Mouse (Mus musculus): ENCODE measurements at regions not wholly inside any gene's neighbourhood (a gene's known extent, or its start where the extent isn't known, plus 50 kb on each side); places are given as distances from the start of the nearest gene placed in this dataset.

GRCm38 (mm10) chr7:68911989-68912655, 163.1 kb upstream of the Arrdc4 start:
- no peak for TF ChIP-seq GATA1 (IDR thresholded peaks at IDR 0.05; ENCODE audit: low read depth, low read length)
- no peak for TF ChIP-seq CTCF (IDR thresholded peaks at IDR 0.05 in 2 of 3, conservative IDR thresholded peaks at IDR 0.05 in 1 of 3; ENCODE audit: control insufficient read depth in 1 of 3, insufficient read depth in 1 of 3, low read depth in 2 of 3, low read length in 3 of 3, poor library complexity in 1 of 3, severe bottlenecking in 1 of 3)
- TF ChIP-seq ZNF384 (IDR thresholded peaks at IDR 0.05; ENCODE audit: low read depth, low read length): no peak
- no peak for TF ChIP-seq HCFC1 (IDR thresholded peaks at IDR 0.05; ENCODE audit: low read depth, low read length)
- TF ChIP-seq EP300 (IDR thresholded peaks at IDR 0.05; ENCODE audit: low read depth in 1 of 2, low read length in 2 of 2): no peak
- no peak for TF ChIP-seq POLR2A (IDR thresholded peaks at IDR 0.05; ENCODE audit: control insufficient read depth in 1 of 2, insufficient read depth in 1 of 2, low read depth in 1 of 2, low read length in 2 of 2, poor library complexity in 1 of 2)
- no peak for TF ChIP-seq KAT2A (conservative IDR thresholded peaks at IDR 0.05; ENCODE audit: low read depth, low read length)
- no peak for TF ChIP-seq POLR2AphosphoS5 (IDR thresholded peaks at IDR 0.05; ENCODE audit: borderline replicate concordance, low read depth, low read length)
- TF ChIP-seq TBP (IDR thresholded peaks at IDR 0.05; ENCODE audit: low read depth, low read length): no peak
- no peak for TF ChIP-seq USF2 (IDR thresholded peaks at IDR 0.05; ENCODE audit: borderline replicate concordance in 1 of 2, insufficient read depth in 1 of 2, low read depth in 1 of 2, low read length in 2 of 2)
- no peak for TF ChIP-seq CHD1 (IDR thresholded peaks at IDR 0.05; ENCODE audit: low read depth, low read length)
- TF ChIP-seq ETS1 (IDR thresholded peaks at IDR 0.05; ENCODE audit: low read depth, low read length): no peak

Measured in MEL (cell line).